ENCODE assay signal across 9 mouse cellular contexts in genomic region chr7:48959316-48959661, GRCm38 (mm10). TPM values are rescaled to one million over a fixed set of nuclear protein-coding genes. Genes with fewer than 3 reads are reported as not detected.
A peak's percentile ranks its signal among the peaks of the same experiment; 100 is the strongest.
DNase-seq lines count a peak whose midpoint lies in the region; ATAC-seq and TF ChIP-seq lines count a peak whose summit lies in the region.
"Had no signal": no experiment of that assay in that cellular context is flagged by ENCODE, and none has a peak within 500 bp of the region (broad histone marks: within the 10 kb centered on the region; RNA-seq: fewer than 3 reads in every experiment).

No protein-coding gene starts in this region.

- peak overlapping the region; percentile 49 for H3K4me2 ChIP-seq in embryonic facial prominence, embryonic 15.5 days (replicated peaks)
- peak overlapping the region; percentile 81 for H3K4me2 ChIP-seq in hindbrain, postnatal 0 days (ENCODE audit: low read depth, low read length)
- peak overlapping the region; percentile 71 for H3K4me2 ChIP-seq in neural tube, embryonic 14.5 days (ENCODE audit: low read depth, low read length)

- TF ChIP-seq CTCF in left cerebral cortex, adult 2 months (IDR thresholded peaks at IDR 0.05), result no peak
- TF ChIP-seq CTCF in hindbrain, postnatal 0 days (IDR thresholded peaks at IDR 0.05; ENCODE audit: low read depth), result no peak

- 12% methylated on average over 13 of the region's 13 CpGs for WGBS in embryonic facial prominence, embryonic 15.5 days
- 3% methylated on average over 13 of the region's 13 CpGs for WGBS in hindbrain, postnatal 0 days
- 2% methylated on average over 13 of the region's 13 CpGs for WGBS in neural tube, embryonic 14.5 days

- no peak for ATAC-seq in embryonic facial prominence, embryonic 15.5 days (ENCODE audit: insufficient number of reproducible peaks, low FRiP score, low TSS enrichment, low read depth)
- peak; percentile 22 for ATAC-seq in hindbrain, postnatal 0 days
- ATAC-seq in neural tube, embryonic 14.5 days (ENCODE audit: low read depth), result peak; percentile 35
- no peak for ATAC-seq in granulocyte monocyte progenitor cell, adult 5-6 weeks (replicated peaks; ENCODE audit: poor library complexity, severe bottlenecking)

- peak overlapping the region; percentile 5; the same call in 1 of the 2 replicates for H3K27ac ChIP-seq in left cerebral cortex, adult 2 months
- H3K27ac ChIP-seq in embryonic facial prominence, embryonic 15.5 days (replicated peaks), result no peak overlapping the region
- H3K27ac ChIP-seq in hindbrain, postnatal 0 days, result peak overlapping the region; percentile 64; the same call in 1 of the 2 replicates
- H3K27ac ChIP-seq in neural tube, embryonic 14.5 days (ENCODE audit: low read depth, low read length), result peak overlapping the region; percentile 29; the same call in 1 of the 2 replicates
- H3K27ac ChIP-seq: macrophage had no signal

- DNase-seq in left cerebral cortex, adult 2 months (ENCODE audit: extremely low spot score in 1 of 2, low spot score in 2 of 2), result peak in 1 of 2 experiments; percentile 35
- DNase-seq in left cerebral cortex, postnatal 10 days (ENCODE audit: extremely low spot score in 1 of 2, low spot score in 2 of 2), result no peak
- DNase-seq in hindbrain, postnatal 0 days (ENCODE audit: low spot score), result peak; percentile 33
- no peak for DNase-seq in adrenal gland, adult 2 months
- DNase-seq in urinary bladder, postnatal 4 days (ENCODE audit: low spot score in 2 of 2), result no peak

- no peaks in the 10 kb centered on the region for H3K36me3 ChIP-seq in embryonic facial prominence, embryonic 15.5 days
- H3K36me3 ChIP-seq in hindbrain, postnatal 0 days (ENCODE audit: insufficient read depth, low read length), result no peaks in the 10 kb centered on the region
- no peaks in the 10 kb centered on the region for H3K36me3 ChIP-seq in neural tube, embryonic 14.5 days (ENCODE audit: control insufficient read depth, insufficient read depth, low read length)

- H3K9ac ChIP-seq in embryonic facial prominence, embryonic 15.5 days, result no peak overlapping the region
- peak overlapping the region; percentile 48 for H3K9ac ChIP-seq in hindbrain, postnatal 0 days (replicated peaks; ENCODE audit: low read length)
- peak overlapping the region; percentile 55 for H3K9ac ChIP-seq in neural tube, embryonic 14.5 days (replicated peaks; ENCODE audit: low read depth, low read length)

- H3K27me3 ChIP-seq in embryonic facial prominence, embryonic 15.5 days, result peaks cover 92% of the 10 kb centered on the region
- H3K27me3 ChIP-seq in hindbrain, postnatal 0 days (ENCODE audit: insufficient read depth, low read length), result no peaks in the 10 kb centered on the region
- no peaks in the 10 kb centered on the region for H3K27me3 ChIP-seq in neural tube, embryonic 14.5 days (ENCODE audit: control insufficient read depth, insufficient read depth, low read length)

- intact Hi-C loops in left cerebral cortex, adult 2 months (cut with DNase I), result loop anchor here (2.0 kb wide), 1 partner anchor 162 kb away; no protein-coding TSS in a partner anchor
- intact Hi-C loops in left cerebral cortex, postnatal 10 days (cut with DNase I), result loop anchor here (2.0 kb wide), 1 partner anchor 162 kb away; no protein-coding TSS in a partner anchor

- no peaks in the 10 kb centered on the region for H3K9me3 ChIP-seq in embryonic facial prominence, embryonic 15.5 days (replicated peaks)
- no peaks in the 10 kb centered on the region for H3K9me3 ChIP-seq in hindbrain, postnatal 0 days (ENCODE audit: low read length)
- no peaks in the 10 kb centered on the region for H3K9me3 ChIP-seq in neural tube, embryonic 14.5 days (ENCODE audit: control insufficient read depth, low read length)

- peaks cover 16% of the 10 kb centered on the region for H3K4me1 ChIP-seq in embryonic facial prominence, embryonic 15.5 days
- peaks cover 22% of the 10 kb centered on the region for H3K4me1 ChIP-seq in hindbrain, postnatal 0 days (ENCODE audit: insufficient read depth, low read length)
- H3K4me1 ChIP-seq in neural tube, embryonic 14.5 days (ENCODE audit: control insufficient read depth, insufficient read depth, low read length), result peaks cover 38% of the 10 kb centered on the region

- peak overlapping the region; percentile 69 for H3K4me3 ChIP-seq in left cerebral cortex, adult 2 months
- H3K4me3 ChIP-seq in embryonic facial prominence, embryonic 15.5 days (replicated peaks), result peak overlapping the region; percentile 26
- peak overlapping the region; percentile 71 for H3K4me3 ChIP-seq in hindbrain, postnatal 0 days (ENCODE audit: low read length)
- peak overlapping the region; percentile 52 for H3K4me3 ChIP-seq in neural tube, embryonic 14.5 days (ENCODE audit: low read depth, low read length)

RNA-seq across cellular contexts. Expression of gene Nav2, which starts 50.8 kb away (rescaled TPM):
- total RNA-seq in left cerebral cortex, adult 2 months (2021), result 100 to 1,000 TPM; 102 to 119 TPM
- total RNA-seq in left cerebral cortex, postnatal 10 days (2021), result 100 to 1,000 TPM; 116 to 131 TPM
- polyA plus RNA-seq in embryonic facial prominence, embryonic 15.5 days (2015; fragmentation: Nextera tagmentation; extraction: Ambion mirVana), result 22.1 and 23.4 TPM in 2 replicates
- total RNA-seq in hindbrain, postnatal 0 days (2014; rRNA removed), result 61.9 and 64.7 TPM in 2 replicates
- polyA plus RNA-seq in hindbrain, postnatal 0 days (2015; fragmentation: Nextera tagmentation; extraction: Ambion mirVana), result 20.1 and 22.1 TPM in 2 replicates
- 24.7 and 36.5 TPM in 2 replicates for polyA plus RNA-seq in neural tube, embryonic 14.5 days (2014; fragmentation: Nextera tagmentation; extraction: Ambion mirVana)
- total RNA-seq in adrenal gland, adult 2 months (2021), result 1 to 10 TPM; 6.4 to 6.9 TPM
- polyA plus RNA-seq in adrenal gland, adult 2 months (2012; rRNA removed), result 3.3 and 4.8 TPM in 2 replicates
- total RNA-seq in granulocyte monocyte progenitor cell, adult 5-6 weeks (2014; fragmentation: Nextera tagmentation), result 31.9 and 38.7 TPM in 2 replicates
- total RNA-seq in granulocyte monocyte progenitor cell, adult 5-6 weeks (2017), result 18.2 and 26.1 TPM in 2 replicates

Comparison
In these comparisons a context has a peak if more than half of its experiments do, and no peak if none do; other contexts are left out.
1. ATAC-seq: peak in hindbrain, postnatal 0 days (single experiment) and neural tube, embryonic 14.5 days (single experiment); none in embryonic facial prominence, embryonic 15.5 days (single experiment) and granulocyte monocyte progenitor cell, adult 5-6 weeks (single experiment).
2. Peak in every context shown above with its lines, with median percentiles within 50 percentile points of each other: H3K4me3 ChIP-seq and H3K4me2 ChIP-seq.